Mouse (Mus musculus): ENCODE results near the gene Apof. TPM values are rescaled to one million over a fixed set of nuclear protein-coding genes. Genes with fewer than 3 reads are reported as not detected.

The Apof gene
- total and polyA plus RNA-seq, 3 experiments = not detected

- Histone ChIP-seq H3K9me3 (replicated peaks; ENCODE audit: insufficient read depth, low read length) (no peaks in the 10 kb centered on the region), H3K27ac (ENCODE audit: control insufficient read depth, low read depth, low read length) (no peak overlapping the region), H3K27me3 (ENCODE audit: control insufficient read depth in 1 of 2, insufficient read depth in 2 of 2, low read length in 2 of 2) (no peaks in the 10 kb centered on the region), H3K36me3 (ENCODE audit: control insufficient read depth in 1 of 2, insufficient read depth in 2 of 2, low read length in 2 of 2) (peaks cover 0 to 7% of the 10 kb centered on the region in 2 experiments; a peak in 2 of 4 replicates), H3K4me1 (ENCODE audit: control insufficient read depth in 1 of 2, insufficient read depth in 2 of 2, low read length in 2 of 2) (no peaks in the 10 kb centered on the region), H3K4me3 (ENCODE audit: control insufficient read depth in 1 of 2, insufficient read depth in 1 of 2, low read depth in 2 of 2, low read length in 2 of 2) (no peak overlapping the region), H3K9ac (ENCODE audit: control insufficient read depth, low read depth, low read length, poor library complexity, severe bottlenecking) (no peak overlapping the region), H3K79me2 (ENCODE audit: control insufficient read depth, insufficient read depth, low read length, poor library complexity) (no peaks in the 10 kb centered on the region)
- no peak for DNase-seq (ENCODE audit: low read depth, low spot score)
- TF ChIP-seq RCOR1 (IDR thresholded peaks at IDR 0.05; ENCODE audit: low read depth, low read length) (no peak), RAD21 (IDR thresholded peaks at IDR 0.05; ENCODE audit: low read depth, low read length) (no peak), TBP (IDR thresholded peaks at IDR 0.05; ENCODE audit: low read depth, low read length) (no peak), USF1 (IDR thresholded peaks at IDR 0.05; ENCODE audit: low read depth, low read length) (no peak), USF2 (IDR thresholded peaks at IDR 0.05; ENCODE audit: borderline replicate concordance in 1 of 2, insufficient read depth in 1 of 2, low read depth in 1 of 2, low read length in 2 of 2) (no peak), SMC3 (IDR thresholded peaks at IDR 0.05; ENCODE audit: low read depth, low read length) (no peak)
Observed at GRCm38 (mm10) chr10:128247020-128247732, 21.3 kb upstream of the Apof start.

DNA sequence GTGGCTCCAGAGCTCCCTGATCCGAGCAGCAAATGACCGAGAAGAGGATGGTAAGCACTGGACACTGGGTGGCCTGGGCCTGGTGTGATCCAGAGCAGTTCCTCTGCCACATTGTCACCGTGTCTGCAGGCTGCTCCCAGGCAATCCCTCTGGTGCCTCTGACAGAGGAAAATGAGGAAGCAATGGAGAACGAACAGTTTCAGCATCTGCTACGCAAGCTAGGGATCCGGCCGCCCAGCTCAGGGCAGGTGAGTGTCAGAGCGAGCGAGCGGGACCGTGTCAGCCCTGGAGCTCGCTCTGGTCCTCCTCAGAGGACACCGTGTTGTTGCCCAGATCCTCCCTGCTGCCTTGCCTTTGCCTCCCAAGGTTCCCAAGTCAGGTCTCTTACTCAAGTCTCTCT, 17.9 kb upstream of the Apof start:
- no peaks in the 10 kb centered on the region for H3K9me3 ChIP-seq (replicated peaks; ENCODE audit: insufficient read depth, low read length)
- no peaks in the 10 kb centered on the region for H3K79me2 ChIP-seq (ENCODE audit: control insufficient read depth, insufficient read depth, low read length, poor library complexity)
- no peak overlapping the region for H3K9ac ChIP-seq (ENCODE audit: control insufficient read depth, low read depth, low read length, poor library complexity, severe bottlenecking)
- no peak for DNase-seq (ENCODE audit: low read depth, low spot score)
- H3K27me3 ChIP-seq (ENCODE audit: control insufficient read depth in 1 of 2, insufficient read depth in 2 of 2, low read length in 2 of 2) = no peaks in the 10 kb centered on the region
- H3K36me3 ChIP-seq (ENCODE audit: control insufficient read depth in 1 of 2, insufficient read depth in 2 of 2, low read length in 2 of 2) = peaks cover 0 to 5% of the 10 kb centered on the region in 2 experiments; a peak in 2 of 4 replicates
- no peaks in the 10 kb centered on the region for H3K4me1 ChIP-seq (ENCODE audit: control insufficient read depth in 1 of 2, insufficient read depth in 2 of 2, low read length in 2 of 2)
- H3K27ac ChIP-seq (ENCODE audit: control insufficient read depth, low read depth, low read length) = no peak overlapping the region
- no peak overlapping the region for H3K4me3 ChIP-seq (ENCODE audit: control insufficient read depth in 1 of 2, insufficient read depth in 1 of 2, low read depth in 2 of 2, low read length in 2 of 2)
- no peak for TF ChIP-seq ELF1 (IDR thresholded peaks at IDR 0.05; ENCODE audit: low read depth, low read length)
- no peak for TF ChIP-seq GATA1 (IDR thresholded peaks at IDR 0.05; ENCODE audit: low read depth, low read length)
- TF ChIP-seq RAD21 (IDR thresholded peaks at IDR 0.05; ENCODE audit: low read depth, low read length) = no peak
- TF ChIP-seq MAX (IDR thresholded peaks at IDR 0.05; ENCODE audit: low read length) = no peak
- no peak for TF ChIP-seq SMC3 (IDR thresholded peaks at IDR 0.05; ENCODE audit: low read depth, low read length)
- no peak for TF ChIP-seq TBP (IDR thresholded peaks at IDR 0.05; ENCODE audit: low read depth, low read length)
- TF ChIP-seq MEF2A (IDR thresholded peaks at IDR 0.05; ENCODE audit: extremely low read depth, insufficient replicate concordance, low read depth, low read length, poor library complexity, severe bottlenecking) = no peak
- TF ChIP-seq RCOR1 (IDR thresholded peaks at IDR 0.05; ENCODE audit: low read depth, low read length) = no peak
- no peak for TF ChIP-seq TCF12 (IDR thresholded peaks at IDR 0.05; ENCODE audit: low read depth, low read length)
- no peak for TF ChIP-seq MAFK (IDR thresholded peaks at IDR 0.05; ENCODE audit: borderline replicate concordance, low read depth, low read length)

All from MEL (cell line).